Mouse (Mus musculus) gonadal fat pad, adult 2 months (tissue): ENCODE results near the gene Ackr4. TPM values are rescaled to one million over a fixed set of nuclear protein-coding genes. Genes with fewer than 3 reads are reported as not detected.
A peak's percentile ranks its signal among the peaks of the same experiment; 100 is the strongest.

Source experiments
- DNase-seq: peaks from one replicate; pipeline ENCODE4 v3.0.0-alpha.2; 2012; ENCODE audit warnings: low read depth
- polyA plus RNA-seq: library from polyadenylated mRNA; depleted of rRNA; stranded (reverse); fragments of >200 nt; gene quantifications from 2 replicates; pipeline ENCODE4 v1.2.3, GENCODE M21; 2012

Ackr4 gene
- polyA plus RNA-seq, 1 experiment = 24.9 TPM

DNA sequence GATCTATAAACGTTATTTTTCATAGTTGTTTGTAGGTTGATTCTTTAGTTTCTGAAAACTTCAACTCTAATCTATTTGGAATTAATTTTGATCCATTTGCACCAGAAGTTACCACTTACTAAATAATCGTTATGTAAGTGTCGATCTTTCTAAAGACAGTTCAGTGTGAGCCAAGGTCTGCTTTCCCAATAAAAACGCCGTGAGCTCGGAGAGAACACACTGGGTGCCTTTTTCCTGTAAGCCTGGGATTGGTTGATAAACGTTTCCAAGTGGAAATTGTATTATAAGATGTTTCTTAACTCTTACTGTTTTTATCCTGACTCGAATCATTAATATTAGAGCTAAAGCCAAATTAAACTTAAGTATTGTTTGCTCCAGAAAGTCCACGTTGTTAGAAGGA is 19.8 kb downstream of the Ackr4 start:
- no peak for DNase-seq

DNA sequence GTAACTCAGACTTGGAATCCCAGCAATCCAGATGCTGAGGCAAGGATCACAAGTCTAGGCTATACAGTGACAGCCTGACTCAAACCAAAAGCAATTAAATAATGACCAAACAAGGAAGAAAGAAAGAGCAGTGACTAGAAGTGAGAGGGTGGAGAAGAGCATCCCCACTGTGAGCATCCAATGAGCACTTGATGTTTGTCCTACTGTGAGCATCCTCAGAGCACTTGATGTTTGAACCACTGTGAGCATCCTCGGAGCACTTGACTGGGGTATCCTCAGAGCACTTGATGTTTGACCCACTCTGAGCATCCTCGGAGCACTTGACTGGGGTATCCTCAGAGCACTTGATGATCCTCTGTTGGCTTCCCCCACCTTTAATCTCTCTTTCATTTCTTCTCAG is 21.7 kb downstream of the Ackr4 start:
- DNase-seq = no peak

DNA sequence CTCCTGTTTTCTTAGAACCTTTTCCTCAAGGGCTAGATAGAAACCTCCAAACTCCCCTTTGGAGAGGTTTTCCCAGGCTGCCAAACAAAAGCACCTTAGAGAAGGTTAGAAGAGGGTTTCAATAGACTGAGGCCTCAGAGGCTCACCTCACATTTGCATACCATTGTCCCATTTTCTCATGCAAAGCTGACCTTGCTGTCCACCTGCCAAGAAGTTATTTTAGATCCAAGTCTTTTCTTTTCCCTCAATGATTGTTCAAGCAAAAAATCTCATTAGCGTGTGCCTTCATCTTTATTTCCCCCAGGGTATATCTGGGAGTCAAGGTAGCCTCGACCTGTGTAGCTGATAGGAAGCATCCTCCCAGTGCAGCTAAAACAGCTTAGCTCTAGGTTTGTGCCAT is 23.8 kb downstream of the Ackr4 start:
- DNase-seq = no peak

DNA sequence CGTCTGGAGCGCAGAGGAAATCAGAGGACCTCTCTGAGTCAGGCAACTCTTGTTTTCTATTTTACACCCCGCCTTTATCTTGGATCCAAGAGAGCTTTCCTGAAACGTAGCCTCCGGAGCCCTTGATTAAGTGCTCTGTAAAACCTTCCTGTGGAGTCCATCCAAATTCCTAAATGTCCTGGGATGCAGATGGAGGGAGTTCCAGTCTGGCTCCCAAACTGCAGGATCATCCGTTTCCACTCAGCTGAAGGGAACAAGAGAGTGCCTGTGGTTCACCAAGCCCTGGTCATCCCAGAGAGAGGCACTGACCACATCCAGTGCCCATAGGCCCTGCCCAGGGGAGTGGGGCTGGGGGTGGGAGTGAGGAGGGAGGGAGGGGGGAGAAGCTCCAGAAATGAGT is 24.4 kb downstream of the Ackr4 start:
- no peak for DNase-seq

DNA sequence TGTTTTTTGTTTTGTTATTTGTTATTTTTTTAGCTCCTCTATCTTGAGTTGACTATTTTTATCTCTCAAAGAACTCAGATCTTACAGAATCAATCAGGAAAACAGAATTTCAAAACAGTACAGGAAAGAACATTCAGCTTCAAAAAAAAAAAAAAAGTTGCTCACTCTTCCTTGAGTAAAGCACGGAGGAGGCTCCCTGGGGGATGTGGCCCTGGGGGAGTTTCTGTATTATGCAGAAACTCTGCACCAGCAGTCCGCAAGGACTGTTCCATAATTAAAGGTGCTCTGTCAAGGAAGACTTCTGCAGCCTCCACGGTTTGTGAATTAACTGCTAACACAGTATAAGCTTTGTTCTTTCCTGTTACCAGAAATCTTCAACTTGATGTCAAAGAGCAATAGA is 25.3 kb downstream of the Ackr4 start:
- no peak for DNase-seq

DNA sequence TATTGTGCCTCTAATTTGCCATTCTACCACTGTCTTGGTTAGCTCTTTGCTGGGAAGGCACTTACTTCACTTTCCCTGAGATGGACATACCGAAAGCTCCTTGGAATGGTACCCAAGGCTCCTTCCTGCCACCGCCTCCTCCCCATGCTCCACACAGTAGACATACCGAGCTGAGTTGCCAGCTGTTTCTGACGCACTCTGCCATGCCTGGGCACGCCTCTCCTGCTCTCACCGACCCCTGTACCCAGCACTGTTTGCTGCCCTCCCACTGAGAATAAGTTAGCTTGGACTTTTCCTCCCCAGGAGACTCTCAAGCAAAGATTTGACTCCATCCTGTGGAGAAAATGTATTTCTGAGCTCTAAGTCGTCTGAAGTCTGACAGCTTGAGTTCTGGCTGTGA is 25.9 kb downstream of the Ackr4 start:
- no peak for DNase-seq

DNA sequence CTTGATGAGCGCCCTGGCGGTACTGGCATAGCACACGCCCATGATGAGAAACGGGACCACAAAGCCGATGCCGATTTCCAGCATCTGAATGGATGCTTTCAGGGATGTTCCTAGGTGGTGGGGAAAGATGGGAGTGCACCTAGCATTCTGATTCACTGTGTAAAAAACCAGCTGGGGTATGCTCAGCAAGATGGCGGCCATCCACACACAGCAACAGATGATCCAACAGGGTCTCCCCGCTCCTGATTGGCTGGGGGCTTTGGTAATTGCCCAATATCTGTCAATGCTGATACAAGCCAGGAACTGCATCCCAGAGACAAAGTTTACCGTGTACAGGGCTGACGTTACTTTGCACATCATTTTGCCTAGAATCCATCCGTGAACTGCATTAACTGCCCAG is 27.7 kb downstream of the Ackr4 start:
- DNase-seq = no peak

DNA sequence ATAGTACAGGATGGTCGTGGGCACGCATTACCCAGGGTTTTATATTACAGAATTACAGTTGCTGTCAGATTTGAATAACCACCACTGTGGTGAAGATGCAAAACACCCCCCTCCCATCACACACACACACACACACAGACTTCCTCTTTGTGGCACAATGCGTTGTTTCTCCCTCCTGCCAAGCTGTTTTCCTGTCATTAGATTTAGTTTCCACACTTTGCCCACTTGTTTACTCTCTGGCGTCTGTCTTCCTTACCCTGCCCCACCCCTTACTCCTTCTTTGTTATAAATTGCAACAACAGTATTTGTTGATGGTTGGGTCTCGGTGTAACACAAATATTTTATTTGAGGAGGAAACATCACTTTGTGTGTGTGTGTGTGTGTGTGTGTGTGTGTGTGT is 28.5 kb downstream of the Ackr4 start:
- no peak for DNase-seq

DNA sequence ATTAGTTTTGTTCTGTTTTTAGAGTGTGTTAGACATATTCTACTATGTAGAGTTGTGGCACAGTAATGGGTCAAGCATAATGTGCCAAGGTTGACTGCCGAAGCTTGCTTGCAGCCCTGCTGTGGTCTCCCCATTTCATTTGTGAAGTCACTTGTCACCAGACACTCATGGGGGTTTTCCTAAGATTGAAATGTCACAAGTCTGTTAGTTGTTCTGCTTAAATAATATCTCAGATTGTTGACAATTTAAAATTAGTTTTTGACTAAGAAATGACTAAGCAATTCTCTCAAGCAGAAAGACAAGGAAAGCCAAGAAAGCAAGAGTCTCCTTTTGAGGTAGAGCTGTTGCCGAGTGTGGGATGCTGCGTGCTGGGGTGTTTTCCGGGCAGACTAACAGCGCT is 33.8 kb downstream of the Ackr4 start:
- DNase-seq = no peak

DNA sequence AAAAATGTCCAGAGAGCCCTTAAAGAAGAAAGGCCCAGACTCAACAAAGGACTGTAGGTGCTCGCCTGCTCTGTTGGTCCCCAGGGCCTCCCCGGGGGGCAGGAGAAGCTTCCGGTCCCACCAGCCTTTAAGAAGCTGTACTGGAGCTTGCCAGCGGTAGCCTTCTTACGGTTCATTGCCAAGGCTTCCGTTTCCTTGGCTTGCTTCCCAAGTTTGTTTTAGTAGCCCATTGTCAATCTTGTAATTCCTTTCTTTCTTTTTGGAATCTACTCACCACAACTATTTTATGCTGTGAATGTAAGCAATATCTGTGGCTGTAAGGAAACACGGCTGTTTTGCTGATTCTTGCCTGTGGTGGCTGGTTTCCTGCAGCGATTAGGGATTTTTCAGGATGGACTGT is 38.2 kb downstream of the Ackr4 start:
- DNase-seq = no peak

DNA sequence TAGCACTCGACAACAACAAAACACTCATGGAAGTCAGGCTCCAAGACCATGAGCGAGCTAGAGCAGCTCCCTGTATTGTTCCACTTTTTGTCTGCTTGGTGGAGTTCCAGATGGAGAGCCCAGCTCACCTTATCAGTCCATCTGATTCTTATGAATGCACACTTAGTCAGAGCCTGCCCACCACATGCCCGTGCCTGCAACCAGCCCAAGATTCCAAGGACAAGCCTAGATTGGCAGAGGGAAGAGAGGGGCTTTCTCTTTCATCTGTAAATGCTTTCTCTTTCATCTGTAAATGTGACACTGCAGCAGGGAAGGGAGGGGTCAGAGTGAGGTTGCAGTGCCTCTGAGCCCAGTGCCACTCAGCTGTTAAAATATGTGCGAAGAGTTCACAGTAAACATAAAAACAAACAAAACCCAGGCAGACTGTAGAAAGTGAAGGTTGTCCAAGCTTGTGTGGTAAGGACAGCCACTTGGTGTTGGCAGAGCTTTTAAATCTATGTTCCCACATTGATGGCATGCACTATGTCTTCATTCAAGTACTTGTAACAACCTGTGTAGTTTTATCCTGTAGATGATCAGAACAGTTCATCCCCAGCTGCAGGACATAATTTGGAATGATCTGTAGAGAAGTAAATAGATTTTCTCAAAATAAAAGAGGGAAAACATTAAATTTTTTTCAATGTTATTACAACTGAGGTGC is 40.9 kb downstream of the Ackr4 start:
- DNase-seq = peak; percentile 87

DNA sequence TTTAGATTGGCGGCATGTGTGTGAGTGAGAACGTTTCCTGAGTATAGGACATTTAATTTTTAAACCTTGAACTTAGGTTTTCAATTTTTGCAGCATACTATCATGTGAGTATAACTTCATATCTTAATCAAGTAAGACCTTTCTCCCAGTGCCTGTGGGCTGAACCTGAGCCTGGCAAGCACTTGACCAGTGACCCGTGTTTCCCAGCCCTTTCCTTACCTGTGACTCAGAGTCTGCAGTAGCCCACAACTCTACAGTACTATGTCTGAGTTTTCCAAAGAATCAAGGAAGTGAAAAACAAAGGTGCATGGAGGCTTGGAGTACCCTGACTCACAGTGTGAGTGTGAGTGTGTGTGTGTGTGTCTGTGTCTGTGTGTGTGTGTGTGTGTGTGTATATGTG is 46.7 kb downstream of the Ackr4 start:
- DNase-seq = no peak

DNA sequence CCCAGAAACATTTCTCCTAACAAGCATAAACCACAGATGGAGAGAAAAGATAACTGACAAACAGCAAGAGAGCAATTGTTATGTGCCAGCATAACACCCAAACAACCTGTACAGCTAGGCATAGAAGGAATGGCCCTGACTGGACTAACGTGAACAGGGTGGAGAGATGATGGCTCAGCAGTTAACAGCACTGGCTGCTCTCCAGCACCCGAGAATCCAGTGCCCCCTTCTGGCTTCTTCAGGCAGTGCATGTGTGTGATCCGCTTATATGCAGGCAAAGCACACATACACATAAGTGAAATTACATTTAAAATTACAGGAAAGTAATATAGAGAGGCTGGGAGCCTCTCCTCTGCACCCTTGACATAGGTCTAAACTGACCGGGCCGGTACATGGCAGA is 47.4 kb downstream of the Ackr4 start:
- DNase-seq = no peak

DNA sequence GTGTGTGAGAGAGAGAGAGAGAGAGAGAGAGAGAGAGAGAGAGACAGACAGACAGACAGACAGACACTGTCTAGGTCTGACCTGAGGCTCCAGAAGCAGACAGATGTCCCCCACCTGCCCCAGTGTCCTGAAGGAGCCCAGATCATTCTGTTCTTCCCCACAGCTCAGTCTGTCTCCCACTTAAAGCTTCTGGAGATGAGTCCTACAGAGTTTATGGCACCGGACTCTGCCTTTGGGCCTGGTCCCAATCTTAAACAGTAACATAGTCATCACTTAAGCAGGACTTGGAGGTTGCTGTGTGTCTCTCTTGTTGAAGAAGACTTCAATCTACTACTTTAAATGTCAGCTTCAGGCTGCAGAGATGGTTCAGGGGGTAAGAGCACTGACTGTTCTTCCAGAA is 48.0 kb downstream of the Ackr4 start:
- DNase-seq = no peak

DNA sequence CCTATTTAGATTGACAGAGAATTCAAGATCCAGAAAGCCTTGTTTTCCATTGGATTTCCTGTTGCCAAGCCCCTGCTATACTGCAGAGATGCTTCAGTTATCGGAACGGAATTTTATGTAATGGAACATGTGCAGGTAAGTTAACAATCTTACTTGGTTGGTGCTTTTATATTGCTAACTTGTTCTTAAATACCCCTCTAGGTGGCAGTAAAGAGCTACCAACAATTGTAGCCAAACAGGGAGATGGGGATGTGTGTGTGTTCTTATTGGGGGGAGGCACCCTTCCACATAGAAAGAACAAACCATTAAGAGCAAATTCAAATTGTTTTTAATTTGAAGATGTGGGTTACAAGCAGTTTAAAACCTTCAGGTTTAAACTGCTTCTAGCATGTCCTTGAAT is 50.9 kb downstream of the Ackr4 start:
- no peak for DNase-seq

DNA sequence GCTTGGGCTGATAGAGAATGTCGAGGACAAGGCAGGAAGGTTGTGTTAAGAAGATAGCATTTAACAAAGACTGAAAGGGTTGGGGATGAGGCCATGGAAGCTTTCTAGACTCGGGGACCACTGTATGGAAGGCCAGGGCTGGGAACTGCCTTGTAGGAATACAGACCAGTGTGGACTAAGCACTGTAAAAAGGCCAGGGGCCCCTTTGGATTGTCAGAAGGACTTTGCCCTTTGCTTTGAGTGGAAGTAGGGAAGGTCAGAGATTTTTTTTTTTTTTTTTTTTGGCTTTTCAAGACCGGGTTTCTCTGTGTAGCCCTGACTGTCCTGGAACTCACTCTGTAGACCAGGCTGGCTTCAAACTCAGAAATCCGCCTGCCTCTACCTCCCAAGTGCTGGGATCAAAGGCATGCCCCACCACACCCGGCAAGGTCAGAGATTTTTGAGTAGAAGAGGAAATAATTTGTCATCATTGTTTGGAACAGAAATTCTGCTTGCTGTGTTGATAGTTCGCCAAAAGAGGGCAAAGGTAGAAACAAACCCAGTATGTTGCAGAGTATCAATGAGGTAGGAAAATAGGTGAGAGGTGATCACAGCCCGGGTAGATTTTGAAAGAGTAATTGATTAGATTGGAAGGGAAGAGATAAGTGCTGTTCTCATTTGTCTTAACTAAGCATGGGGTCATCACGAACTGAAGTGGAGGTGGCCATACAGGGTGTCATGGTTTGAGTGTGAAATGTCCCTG is 55.7 kb downstream of the Ackr4 start:
- no peak for DNase-seq

DNA sequence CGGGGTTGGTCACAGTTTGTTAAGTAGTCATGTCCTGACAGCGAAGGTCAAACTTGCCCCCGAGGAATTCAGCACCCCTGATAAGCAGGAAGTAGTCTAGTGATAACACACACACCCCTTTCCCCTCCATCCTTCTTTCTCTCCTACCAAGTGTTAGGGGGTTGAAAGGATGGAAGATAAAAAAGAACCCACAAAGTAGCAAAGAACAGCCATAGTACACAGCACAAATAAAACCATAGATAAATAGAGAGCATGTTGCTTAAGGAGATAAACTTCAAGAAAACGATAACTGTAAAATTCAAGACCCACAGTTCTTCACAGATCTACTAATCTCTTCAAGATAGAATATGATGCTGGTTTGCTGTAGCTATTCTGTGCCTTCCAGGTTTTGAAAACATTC is 56.5 kb downstream of the Ackr4 start:
- no peak for DNase-seq

DNA sequence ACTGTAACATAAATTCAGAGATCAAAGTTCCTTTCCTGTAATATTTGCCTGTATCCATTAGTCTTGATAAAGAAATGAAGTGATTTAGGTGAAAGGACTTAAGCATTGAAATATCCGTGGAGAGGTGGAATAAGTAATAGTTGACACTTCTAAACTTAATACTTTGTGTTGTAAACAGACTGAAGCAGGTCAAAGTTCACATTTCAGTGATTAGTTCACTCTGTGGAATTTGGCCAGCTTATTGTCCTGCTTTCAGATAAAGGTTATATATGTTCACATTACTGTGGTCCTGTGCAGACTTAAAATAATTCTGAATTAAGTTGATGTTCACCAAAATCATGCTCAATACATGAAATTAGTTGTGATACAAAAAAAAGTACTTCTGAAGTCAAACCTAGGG is 62.2 kb downstream of the Ackr4 start:
- no peak for DNase-seq

DNA sequence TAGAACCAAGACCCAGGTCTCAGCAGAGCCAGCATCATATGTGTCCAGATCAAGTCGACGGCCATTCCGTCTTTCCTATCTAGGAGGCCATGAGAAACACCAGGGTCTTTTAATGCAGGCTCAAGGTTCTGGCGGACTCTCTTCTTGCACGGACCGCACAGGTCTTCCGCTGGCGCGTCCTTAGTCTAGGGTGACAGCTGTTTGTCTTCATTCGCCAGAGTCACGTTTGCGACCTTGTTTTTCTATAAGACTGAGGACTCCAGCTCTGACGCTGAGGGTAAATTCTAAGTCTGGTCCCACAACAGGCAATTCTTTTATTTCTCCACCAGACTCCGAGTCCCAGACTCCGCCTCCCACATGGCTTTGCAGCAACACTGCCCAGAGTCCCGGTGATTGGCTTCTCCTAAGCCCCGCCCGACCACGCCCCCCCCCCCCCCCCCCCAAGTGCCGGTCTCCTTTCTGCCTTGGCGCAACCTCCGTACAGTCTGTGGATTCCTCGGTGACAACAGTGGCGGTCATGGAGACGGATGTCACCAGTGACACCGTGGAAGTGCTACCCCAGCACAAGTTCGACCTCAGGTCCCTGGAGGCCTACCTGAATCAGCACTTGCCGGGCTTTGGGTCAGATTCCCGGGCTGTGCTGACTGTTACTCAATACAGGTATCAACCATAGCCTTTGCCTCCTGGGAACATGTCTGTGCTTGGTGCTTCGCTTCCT is 63.3 kb downstream of the Ackr4 start, which contains the start of gene Acad11:
TSS of gene Acad11 (plus strand) at position 134 of the 718 bp plus-strand sequence.
- no peak for DNase-seq

DNA sequence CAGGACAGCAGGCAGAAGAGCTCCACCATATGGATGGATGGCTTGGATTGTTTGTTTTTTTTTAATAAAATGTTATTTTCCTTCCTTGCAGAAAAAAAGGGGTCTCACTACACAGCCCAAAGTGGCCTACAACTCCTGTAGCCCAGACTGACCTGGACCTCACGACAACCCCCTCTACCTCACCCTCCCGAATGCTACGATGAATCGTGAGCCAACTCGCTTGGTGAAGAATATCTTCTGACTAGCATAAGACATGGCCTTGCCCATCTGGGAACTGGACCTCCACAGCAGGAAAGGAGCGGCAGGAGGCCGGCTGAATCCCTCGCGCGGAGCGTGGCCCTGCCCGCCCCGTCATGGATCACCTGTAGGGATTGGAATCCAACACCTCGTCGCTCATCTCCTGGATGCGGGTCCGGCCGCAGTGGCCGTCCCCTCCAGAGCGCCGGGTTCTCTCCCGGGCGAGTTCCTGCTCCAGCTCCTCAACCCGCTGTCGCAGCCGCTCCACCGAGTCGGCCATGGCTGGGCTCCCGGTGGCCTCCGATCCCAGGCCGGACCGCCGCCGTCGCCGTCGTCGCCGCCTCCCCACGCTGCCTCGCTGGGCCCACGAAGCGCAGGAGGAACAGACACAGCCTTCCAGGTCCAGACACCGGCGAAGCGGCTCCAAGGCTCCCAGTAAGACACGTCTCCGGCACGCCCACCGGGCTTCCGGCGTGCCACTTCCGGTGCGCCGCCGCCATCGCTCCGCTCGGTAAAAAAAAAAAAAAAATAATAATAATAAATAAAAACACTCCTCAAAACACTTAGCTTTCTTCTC is 64.1 kb downstream of the Ackr4 start, which contains the start of gene Uba5:
TSS of gene Uba5 (minus strand) at position 705 of the 814 bp plus-strand sequence.
- no peak for DNase-seq

DNA sequence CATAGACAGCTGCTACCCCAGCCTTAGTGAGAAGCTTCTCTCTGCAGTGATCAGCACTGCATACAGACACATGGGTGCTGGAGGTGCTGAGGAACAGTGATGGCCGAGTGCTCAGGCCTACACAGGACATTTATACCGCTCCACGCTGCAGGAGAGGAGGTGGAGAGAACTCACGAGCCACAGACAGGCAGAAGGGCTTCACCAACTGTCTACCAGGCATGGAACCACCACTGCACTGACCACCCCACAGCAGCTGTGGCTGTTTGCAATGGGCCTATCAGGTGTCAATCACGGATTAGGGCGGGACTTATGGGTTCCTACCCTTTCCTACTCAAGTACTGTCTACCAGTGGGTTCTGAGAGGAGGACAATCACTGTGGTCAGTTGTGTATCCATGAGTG is 75.7 kb downstream of the Ackr4 start:
- no peak for DNase-seq

DNA sequence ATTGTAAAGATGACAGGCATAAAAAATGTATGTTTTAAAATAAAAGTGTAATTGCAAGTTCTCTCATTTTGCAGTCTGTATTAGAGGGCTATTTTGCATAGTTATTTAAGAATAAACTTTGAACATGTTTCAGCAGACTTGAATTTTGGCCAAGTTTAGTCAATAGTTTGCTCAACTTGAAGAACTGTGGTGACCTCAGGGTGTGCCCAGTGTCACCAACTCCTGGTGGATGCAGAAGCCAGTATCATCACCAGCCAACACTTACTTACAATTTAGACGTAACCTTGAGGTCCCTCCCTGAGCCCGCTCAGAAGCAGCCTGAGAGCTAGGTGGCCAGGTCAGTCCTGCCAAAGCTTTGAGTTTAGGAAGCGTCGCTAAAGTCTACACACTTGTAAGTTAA is 83.1 kb downstream of the Ackr4 start:
- DNase-seq = no peak
